Mouse (Mus musculus): Measurements from ENCODE around the gene Zfp69.

- TF ChIP-seq CTCF (conservative IDR thresholded peaks at IDR 0.05; ENCODE audit: insufficient read depth, insufficient read length, low read depth, low read length) (no peak), POLR2A (IDR thresholded peaks at IDR 0.05; ENCODE audit: low read depth, low read length) (no peak)
These were observed 664 bp upstream of the Zfp69 start for GRCm38 (mm10) chr4:120952163-120952562.
